Mouse (Mus musculus) urinary bladder, postnatal 14 days (tissue): ENCODE measurements around the gene Atp6v1g3.

Experiments used
- DNase-seq: peaks from one replicate; pipeline ENCODE4 v3.0.0; 2021; ENCODE audit warnings: low spot score

The Atp6v1g3 gene

DNA sequence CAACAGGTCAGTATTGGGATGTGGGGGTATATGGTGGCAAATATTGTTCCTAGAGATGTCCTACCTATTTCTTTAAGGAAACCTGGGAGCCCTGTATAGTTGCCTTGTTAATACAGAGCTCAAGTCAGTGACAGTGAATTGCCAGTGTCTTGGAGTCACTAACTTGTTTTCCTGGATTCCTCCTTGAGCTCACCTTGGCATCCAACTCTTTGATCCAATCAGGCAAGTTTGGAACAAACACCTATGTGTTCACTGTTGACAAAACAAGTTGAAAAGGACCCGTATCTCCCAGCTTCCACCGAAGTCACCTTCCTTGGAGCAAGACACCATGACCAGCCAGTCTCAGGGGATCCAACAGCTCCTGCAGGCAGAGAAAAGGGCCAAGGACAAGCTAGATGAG is at the start of gene Atp6v1g3:
TSS of gene Atp6v1g3 (plus strand) at position 301 of the 400 bp plus-strand sequence.
- no peak for DNase-seq

DNA sequence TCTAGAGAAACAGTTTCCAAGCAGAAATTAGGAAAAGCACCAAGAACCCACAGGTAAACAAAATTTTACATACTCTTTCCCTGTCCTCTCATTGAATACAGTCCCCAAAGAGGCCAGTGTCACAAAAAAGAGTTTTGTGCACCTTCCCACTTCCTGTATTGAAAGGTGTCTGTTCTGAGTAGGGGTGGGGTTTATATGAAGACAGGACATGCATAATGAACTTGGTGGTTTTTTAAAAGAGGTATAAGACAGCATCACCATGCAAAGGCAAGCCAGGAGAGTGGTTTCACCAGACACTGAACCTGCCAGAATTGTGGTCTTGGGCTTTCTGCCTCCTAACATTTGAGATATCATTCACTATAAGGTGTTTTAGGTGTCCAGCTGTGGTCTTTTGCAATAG is 40.5 kb upstream of the Atp6v1g3 start:
- DNase-seq, result no peak

DNA sequence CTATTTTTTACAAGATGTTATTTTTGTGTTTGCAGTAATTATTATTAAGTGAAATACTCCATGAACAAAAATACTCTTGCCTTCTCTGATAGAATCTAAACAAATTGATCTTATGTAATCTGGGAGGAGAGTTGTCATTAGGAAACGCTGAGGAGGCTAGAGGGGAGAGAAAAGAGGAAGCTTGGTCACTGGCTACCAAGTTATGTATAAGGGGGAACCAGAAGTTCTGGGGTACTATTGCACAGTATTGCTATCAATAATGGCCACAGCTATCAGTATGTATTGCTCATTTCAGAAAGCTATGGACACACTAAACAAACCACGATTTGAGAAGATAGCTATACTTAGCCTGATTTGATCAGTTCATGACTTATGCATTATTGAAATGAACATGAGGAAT is 36.3 kb upstream of the Atp6v1g3 start:
- no peak for DNase-seq

DNA sequence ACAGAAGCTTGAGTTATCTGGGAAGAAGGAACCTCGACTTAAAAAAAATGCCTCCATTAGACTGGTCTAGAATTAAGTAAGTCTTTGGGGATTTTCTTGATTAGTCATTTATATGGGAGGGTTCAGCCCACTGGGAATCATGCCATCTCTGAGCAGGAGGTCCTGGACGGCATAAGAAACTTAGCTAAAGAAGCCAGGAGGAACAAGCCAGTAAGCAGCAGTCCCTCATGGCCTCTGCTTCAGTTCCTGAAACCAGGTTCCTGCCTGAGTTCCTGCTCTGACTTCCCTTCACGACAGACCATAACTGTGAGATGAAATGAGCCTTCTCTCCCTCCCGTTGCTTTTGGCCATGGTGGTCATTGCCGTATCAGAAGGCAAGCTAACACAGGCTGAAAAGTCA is 29.6 kb upstream of the Atp6v1g3 start:
- peak; percentile 13 for DNase-seq

DNA sequence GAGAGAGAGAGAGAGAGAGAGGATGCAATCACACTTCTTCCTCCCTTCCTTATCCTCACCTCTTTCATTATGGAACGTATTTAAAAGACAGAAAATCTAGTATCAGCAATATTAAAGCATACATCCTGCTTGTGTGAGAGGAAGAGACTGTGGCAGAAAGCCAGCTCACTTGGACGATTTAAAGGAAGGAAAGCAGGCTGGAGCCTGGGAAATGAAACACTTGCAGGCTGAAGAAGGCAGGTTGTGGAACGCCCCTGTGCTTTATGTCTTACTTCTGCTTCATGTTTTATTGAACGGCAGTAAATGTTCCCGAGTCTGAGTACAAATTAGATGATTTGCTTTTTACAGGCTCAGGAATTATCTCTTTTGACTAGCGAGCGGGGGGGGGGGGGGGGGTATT is 29.1 kb upstream of the Atp6v1g3 start:
- DNase-seq, result no peak

DNA sequence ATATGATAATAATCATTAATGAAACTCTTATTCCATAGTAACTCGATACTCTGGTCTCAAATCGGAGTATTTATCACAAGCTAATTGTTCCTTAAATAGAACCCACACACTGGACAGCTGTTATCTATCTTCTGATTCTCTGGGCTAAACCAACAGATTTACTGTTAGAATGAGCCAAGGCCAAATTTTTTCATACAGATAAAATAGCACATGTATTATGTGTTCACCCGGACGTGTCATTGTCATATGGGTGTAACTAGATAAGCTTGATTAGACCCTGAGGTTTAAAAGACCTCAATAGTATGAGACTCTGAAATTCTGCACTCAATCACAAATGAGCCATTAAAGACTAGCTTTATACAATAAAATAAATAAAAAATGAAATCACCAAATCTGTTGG is 28.4 kb upstream of the Atp6v1g3 start:
- no peak for DNase-seq

DNA sequence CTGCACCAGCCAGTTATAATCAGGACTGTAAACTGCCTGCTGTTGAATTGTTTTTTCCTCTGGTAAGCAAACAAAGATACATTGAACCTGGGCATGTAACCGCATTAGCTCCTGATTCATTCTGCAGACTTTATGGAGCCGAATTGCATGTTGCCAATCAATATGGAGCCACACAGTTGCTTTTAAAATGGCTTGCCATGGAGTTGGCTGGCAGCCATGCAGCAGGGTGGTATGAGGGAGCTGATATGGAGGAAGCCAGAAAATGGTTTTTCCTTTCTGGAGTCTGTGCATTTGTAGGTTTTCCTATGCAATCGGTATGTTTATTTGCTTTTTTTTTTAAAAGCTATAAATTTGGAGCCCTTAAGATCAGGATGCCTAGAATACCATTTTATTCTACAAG is 28.0 kb upstream of the Atp6v1g3 start:
- no peak for DNase-seq

DNA sequence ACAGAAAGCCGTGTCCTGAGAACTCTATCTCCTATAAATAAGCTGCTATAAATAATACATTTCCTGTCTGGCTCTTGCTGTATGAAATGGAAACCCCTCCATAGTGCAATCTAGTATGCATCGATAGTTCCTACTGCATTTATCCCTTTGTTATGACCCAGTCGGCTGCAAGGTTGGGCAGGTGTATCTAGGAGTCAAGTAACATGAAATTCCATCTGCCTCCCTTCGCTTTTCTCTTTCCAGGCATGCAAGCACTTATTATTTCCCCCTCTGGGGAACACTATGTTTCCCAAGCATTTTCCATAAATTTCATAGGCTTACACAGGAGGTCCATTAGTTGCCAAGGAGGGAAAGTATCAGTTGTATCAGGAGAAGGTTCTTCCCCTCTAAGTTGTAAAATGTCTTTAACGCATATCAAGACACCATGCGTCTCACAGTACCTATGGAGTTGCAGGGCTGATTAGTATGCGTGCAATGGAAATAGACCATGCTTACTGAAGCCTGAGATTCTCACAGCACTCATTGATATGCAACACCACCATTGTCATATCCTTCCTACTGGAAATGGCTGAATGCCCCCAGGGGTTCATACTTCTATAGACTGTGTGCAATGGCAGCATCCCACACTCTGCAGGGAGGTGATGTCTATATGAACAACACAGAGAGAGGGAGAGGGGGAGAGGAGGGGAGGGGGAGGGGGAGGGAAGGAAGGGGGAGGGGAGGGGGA is 26.9 kb upstream of the Atp6v1g3 start:
- DNase-seq, result no peak

DNA sequence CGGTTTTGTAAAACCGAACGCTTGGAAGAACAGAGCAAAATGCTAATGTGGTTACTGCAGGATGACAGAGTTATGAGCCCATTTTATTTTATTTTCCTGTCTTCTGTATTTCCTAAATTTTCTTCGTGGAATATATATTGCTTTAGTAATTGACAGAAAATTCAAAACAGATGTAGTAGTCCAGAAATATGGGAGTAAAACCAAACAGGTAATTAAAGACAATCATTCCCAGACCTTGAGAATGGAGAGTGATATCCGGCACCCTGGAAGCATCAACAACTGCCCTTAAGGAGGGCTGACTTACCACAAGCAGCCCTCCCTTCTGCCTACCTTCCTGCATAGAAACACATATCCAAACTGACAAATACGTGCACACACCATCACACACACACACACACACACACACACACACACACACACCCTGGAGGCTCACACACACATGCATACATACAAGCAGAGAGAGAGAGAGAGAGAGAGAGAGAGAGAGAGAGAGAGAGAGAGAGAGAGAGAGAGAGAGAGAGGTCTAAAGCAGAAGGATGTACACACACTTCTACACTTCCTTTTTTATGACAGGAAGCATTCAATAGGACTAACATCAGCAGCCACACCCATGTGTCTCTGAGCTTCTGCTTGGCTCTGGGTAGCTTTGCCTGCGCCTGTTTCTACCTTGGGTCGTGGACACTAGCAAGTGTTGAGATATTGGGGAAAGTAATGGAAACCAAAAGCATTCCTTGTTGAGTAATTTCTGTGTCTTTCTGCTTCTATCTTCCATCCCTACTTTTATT is 25.6 kb upstream of the Atp6v1g3 start:
- DNase-seq, result no peak

DNA sequence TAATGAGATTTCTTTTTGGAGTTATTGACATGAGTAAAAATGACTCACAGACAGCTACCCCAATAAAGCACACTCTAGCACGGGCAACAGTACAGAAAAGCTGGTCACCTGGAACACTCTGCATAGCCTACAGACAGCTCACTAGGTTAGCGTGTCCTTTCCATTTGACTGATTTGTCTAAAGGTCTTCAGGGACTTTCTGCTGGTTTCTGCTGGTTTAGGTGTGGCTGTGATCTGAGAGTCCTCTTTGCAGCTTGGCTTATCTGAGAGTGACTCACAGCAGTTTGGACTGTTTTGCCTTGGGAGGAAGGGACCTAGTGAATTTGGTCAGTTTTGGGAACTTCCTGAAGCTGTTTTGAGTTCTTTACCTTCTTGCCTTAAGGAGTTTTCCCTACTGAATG is 24.8 kb upstream of the Atp6v1g3 start:
- DNase-seq, result no peak

DNA sequence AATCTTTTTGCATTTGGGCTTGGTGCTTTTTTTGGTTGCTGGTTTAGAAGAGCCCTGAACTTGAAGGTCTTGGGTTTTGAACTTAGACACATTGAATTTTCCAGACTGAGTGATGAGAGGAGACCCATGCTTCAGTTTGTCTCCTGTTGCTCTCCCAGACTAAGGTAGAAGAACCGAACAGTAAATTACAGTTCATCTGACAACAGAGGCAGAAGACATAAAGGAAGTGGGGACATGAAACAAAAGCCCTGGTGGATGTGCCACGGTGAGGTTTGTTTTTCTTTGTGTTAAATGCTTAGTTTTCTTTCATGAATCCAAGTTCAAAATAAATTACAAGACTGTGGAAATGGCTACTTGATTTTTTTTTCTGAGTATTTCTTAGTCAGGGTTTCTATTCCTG is 22.6 kb upstream of the Atp6v1g3 start:
- no peak for DNase-seq

DNA sequence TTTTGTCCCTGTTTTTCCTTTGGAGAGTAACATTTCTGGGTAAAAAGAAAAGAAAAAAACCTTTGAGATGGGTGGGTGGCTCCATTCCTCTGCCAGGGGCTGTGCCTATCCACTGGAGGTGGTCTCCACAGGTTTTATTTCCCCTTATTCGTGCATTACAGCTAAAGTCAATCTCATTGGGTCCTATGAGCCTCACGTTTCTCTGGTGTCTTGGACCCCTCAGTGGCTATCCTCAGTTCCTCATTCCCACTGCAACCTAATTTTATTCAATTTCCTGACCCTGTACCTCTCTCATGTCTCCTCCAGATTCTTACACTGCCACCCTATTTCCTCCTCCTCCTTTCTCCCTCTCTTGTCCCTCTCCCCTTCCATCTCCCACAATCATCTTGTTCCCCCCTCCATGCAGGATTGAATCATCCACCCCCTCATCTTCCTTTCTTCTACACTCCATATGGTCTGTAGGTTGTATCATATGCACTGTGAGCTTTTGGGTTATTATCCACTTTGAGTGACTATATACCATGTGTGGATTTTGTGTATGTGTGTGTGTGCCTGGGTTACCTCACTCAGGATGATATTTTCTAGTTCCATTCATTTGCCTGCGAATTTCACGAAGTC is 17.3 kb upstream of the Atp6v1g3 start:
- DNase-seq, result no peak

DNA sequence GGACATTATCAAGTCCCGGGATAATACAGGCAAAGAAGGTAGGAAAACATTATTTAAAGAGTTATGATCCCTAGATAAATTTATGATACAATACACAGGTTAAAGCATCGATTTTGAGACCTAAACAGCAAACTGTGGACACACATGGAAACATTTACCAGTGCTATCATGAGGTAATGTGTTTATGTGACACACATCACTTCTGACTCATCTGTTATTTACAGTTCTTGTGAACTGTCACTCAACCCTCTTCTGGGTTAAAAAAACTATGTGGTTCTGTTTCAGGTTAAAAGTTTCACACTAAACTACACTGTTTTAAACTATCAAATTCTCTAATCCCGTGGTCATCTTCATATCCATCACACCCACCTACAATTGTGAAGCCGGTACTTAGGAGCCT is 14.8 kb upstream of the Atp6v1g3 start:
- no peak for DNase-seq

DNA sequence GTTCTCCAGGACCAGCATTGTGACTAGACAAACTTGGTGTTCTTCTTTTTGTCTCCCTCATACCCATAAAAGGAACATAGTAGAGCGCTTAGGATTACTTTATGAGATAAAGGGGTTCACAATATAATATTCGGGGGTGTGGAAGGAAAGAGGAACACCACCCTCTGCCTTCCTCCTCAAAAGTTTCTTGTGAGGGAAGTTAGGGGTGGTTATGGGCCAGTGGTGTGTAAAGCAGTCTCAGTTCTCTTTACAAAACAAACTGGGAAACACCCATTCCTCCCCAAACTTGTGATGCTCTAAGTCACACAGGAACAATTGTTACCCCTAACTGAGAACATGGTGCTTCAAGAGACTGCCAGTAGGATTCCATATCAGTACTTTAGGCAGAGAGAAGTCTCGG is 12.0 kb upstream of the Atp6v1g3 start:
- no peak for DNase-seq

DNA sequence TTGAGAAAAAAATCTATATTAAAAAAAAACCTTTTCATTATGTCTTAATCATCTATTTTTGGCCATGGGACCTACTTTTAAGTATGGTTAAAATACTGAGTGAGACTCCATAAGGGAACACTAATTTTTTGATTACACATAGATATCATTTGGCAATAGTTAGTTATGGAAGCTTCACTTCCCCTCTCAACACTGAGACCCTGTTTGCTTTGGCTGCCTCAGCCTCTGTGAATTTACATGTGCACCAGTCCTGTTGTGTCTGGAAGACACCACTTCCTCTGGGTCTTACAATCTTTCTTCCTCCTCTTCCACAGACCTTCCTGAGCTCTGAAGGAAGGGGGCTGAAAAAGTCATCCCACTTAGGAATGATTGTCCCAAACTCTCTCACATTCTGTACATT is 11.1 kb upstream of the Atp6v1g3 start:
- DNase-seq, result no peak

DNA sequence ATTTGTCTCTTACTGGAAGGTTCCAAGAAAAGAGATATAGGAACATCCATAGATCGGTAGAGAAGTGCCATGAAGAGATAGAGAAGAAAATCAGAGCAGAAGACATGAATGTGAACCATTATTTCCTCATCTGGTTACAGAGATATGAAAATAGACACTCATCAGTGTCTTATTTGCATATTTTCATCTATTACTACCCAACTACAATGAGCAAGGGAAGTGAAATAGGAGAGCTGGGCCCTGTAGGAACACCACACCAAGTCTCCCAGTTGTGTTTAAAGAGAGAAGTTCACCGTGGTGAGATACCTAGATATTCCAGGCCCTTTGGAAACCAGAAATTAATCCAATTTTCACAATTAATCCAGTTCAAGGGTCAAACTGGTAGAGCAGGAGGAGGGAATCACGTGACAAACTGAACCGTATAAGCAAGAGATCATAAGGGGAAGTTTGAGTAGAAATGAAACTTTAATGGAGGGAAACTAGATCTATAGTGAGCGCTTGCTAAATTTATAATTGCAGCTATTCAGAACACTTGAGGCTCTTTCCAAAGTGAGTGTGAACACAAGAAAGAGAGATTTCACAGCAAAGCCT is 6.0 kb upstream of the Atp6v1g3 start:
- no peak for DNase-seq

DNA sequence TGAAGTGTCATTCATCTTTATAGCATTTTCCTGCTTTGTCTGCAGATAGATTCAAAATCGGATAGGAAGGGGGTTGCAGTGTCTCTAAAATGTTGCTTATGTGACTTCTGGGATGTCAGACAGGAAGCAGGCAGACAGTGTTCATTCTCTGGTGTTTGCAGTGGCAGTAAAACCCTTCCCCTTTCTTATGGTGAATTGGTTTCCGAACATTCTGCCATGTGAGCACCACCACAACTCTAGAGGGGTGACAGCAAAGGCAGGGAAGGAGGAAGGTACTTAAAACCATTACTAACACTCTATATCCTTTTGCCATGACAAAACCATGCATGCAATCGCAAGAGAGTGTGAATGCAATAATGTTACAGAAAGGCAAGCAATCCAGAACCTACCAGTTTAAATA is 1.4 kb downstream of the Atp6v1g3 start:
- DNase-seq, result no peak

DNA sequence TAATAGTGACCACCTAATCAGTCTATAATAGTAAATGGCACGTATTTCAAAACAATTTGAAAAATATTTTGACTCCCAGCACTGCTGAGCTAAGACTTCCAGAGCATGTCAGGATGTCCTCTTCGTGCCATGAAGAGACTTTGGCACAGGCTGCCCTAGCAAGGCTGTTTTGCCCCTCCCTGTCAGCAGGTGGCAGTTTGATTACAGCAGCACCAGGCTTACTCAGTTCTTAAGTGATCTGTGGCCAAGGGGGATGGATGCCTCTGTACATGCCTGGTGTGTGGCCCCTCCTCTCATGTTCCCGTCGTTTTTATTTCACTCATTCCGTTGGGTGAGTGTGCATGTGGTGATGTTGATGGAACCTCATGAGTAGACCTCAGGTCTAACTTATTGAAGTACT is 2.3 kb downstream of the Atp6v1g3 start:
- no peak for DNase-seq

DNA sequence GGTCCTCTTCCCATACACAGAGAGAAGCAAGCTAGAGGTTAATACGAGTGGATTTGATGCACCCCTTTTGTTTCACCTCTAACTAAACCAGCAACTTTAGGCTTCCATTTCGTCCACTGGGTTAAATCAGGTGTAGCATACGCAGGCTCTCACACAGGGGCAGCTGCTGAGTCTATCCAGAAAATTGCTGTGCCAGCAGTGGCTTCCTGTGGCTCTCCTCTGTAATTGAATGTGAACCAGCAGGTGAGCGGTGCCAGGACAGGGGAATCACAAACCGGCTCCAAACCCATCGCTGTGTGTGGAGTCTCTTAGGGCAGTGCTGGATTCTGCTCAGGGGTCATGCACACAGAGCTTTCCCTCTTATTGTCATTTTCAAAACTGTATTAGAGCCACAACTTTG is 7.6 kb downstream of the Atp6v1g3 start:
- DNase-seq, result no peak

DNA sequence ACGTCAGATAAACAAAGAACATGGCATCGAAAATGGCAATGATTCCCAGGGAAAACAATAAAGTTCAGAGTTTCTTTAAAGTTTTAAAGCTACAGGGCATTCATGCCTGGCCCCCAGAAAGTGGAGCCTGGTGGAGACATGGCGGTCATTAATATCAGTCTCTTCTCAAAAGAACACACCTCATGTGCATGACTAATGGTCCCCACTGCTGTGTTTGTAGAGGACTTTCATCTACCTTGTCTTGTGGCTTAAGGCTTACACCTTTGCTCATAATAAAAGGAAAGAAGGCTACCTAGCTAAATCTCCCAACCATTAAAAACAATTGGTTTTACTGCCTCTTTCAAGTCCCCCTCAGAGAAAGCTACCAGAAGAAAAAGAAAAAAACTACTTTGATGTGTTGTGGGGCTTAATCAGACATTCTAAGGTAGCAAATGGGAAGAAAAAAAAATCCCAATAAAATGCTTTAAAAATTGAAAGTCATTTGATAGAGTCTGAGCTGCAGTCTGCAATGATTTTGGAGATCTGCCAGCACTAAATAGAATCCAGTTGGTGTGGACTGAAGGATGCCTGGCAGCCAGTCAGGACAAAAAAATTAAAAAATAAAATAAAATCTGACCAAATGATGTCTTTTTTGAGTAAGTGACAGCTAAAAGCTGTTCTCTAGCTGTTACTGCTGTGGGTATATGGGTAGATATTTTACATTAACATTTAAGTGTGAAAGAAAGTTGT is 9.0 kb downstream of the Atp6v1g3 start:
- no peak for DNase-seq

DNA sequence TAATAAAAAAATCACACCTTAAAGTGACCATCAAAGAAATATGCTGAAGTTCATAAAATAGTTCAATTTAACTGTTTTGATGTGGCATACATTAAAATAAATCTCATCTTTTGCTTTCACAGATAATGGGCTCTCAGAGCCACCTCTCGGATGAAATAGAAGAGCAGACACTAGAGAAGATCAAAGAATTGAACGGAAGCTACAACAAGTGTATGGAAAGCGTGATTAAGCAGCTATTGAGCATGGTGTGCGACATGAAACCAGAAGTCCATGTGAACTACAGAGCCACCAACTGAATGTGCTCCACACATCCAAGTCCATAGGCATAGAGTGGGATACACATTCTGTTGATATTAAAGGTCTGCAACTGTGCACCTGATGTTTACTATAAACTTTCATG is 14.1 kb downstream of the Atp6v1g3 start:
- DNase-seq, result no peak

DNA sequence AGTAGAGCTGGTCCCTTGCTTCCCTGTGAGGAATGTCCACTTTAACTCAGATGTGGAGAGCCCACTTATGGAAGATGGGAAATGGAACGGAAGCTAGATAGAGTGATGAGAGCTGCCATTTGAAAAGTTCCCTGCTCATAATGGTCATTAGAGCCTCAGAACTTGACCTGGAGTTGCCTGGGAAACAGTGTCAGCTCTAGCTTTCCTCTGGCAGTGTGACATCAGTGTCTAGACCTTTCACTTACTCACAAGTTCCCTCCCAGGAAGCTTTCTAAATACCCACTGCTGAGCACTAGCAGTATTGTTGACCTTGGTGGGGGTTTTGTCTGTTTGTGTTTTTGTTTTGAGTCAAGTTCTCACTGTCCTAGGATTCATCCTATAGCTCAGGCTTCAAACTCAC is 15.2 kb downstream of the Atp6v1g3 start:
- DNase-seq, result no peak
